Mouse (Mus musculus): ENCODE results near the gene Rdh5. TPM values are rescaled to one million over a fixed set of nuclear protein-coding genes. Genes with fewer than 3 reads are reported as not detected.

Gene Rdh5
- polyA plus RNA-seq, 1 experiment from 2014 or later: 12.3 TPM

- Histone ChIP-seq H3K27me3 (replicated peaks; ENCODE audit: control insufficient read depth, insufficient read depth, low read length) (peaks cover 46% of the 10 kb centered on the region), H3K9me3 (ENCODE audit: control insufficient read depth, low read length) (no peaks in the 10 kb centered on the region), H3K27ac (ENCODE audit: low read length) (no peak overlapping the region), H3K4me3 (replicated peaks; ENCODE audit: low read length) (peak overlapping the region; percentile 49), H3K4me2 (ENCODE audit: low read length) (peak overlapping the region; percentile 82), H3K9ac (replicated peaks; ENCODE audit: low read depth, low read length) (peak overlapping the region; percentile 50), H3K36me3 (ENCODE audit: control insufficient read depth, insufficient read depth) (no peaks in the 10 kb centered on the region), H3K4me1 (replicated peaks; ENCODE audit: control insufficient read depth, insufficient read depth, low read length) (peaks cover 12% of the 10 kb centered on the region)
- WGBS: 2% methylated on average over 21 of the region's 21 CpGs
- ATAC-seq: 0 out of 2 replicates have a peak, but pooled peaks have one; percentile 37
Measured at GRCm38 (mm10) chr10:128933976-128934721, 11.5 kb upstream of the Rdh5 start.

- Histone ChIP-seq H3K27ac (ENCODE audit: low read length) (no peak within 1 kb of the TSS), H3K27me3 (replicated peaks; ENCODE audit: control insufficient read depth, insufficient read depth, low read length) (peaks cover 50% of the 10 kb centered on the region)
- ATAC-seq: peak; percentile 88
Measured at GRCm38 (mm10) chr10:128933574-128933973, 10.9 kb upstream of the Rdh5 start, which contains the start of gene Itga7. Itga7 (plus strand) TSS chr10:128933818.

GRCm38 (mm10) chr10:128931441-128931840 is 8.8 kb upstream of the Rdh5 start:
- Histone ChIP-seq H3K4me3 (replicated peaks; ENCODE audit: low read length) (no peak overlapping the region), H3K36me3 (ENCODE audit: control insufficient read depth, insufficient read depth) (no peaks in the 10 kb centered on the region), H3K9ac (replicated peaks; ENCODE audit: low read depth, low read length) (no peak overlapping the region), H3K4me2 (ENCODE audit: low read length) (no peak overlapping the region), H3K4me1 (replicated peaks; ENCODE audit: control insufficient read depth, insufficient read depth, low read length) (peaks cover 18% of the 10 kb centered on the region), H3K9me3 (ENCODE audit: control insufficient read depth, low read length) (no peaks in the 10 kb centered on the region), H3K27ac (ENCODE audit: low read length) (no peak overlapping the region), H3K27me3 (replicated peaks; ENCODE audit: control insufficient read depth, insufficient read depth, low read length) (peaks cover 50% of the 10 kb centered on the region)
- ATAC-seq: no peak
- WGBS: 78% methylated on average over 2 of the region's 2 CpGs

More at GRCm38 (mm10) chr10:128933574-128933973, 10.9 kb upstream of the Rdh5 start, which contains the start of gene Itga7:
- no peaks in the 10 kb centered on the region for H3K36me3 ChIP-seq (ENCODE audit: control insufficient read depth, insufficient read depth)
- H3K4me3 ChIP-seq (replicated peaks; ENCODE audit: low read length): peak within 1 kb of the TSS; percentile 49
- H3K4me2 ChIP-seq (ENCODE audit: low read length): peak within 1 kb of the TSS; percentile 82
- peaks cover 12% of the 10 kb centered on the region for H3K4me1 ChIP-seq (replicated peaks; ENCODE audit: control insufficient read depth, insufficient read depth, low read length)
- H3K9ac ChIP-seq (replicated peaks; ENCODE audit: low read depth, low read length): peak within 1 kb of the TSS; percentile 50
- WGBS: 2% methylated on average over 25 of the region's 26 CpGs
- H3K9me3 ChIP-seq (ENCODE audit: control insufficient read depth, low read length): no peaks in the 10 kb centered on the region

DNA sequence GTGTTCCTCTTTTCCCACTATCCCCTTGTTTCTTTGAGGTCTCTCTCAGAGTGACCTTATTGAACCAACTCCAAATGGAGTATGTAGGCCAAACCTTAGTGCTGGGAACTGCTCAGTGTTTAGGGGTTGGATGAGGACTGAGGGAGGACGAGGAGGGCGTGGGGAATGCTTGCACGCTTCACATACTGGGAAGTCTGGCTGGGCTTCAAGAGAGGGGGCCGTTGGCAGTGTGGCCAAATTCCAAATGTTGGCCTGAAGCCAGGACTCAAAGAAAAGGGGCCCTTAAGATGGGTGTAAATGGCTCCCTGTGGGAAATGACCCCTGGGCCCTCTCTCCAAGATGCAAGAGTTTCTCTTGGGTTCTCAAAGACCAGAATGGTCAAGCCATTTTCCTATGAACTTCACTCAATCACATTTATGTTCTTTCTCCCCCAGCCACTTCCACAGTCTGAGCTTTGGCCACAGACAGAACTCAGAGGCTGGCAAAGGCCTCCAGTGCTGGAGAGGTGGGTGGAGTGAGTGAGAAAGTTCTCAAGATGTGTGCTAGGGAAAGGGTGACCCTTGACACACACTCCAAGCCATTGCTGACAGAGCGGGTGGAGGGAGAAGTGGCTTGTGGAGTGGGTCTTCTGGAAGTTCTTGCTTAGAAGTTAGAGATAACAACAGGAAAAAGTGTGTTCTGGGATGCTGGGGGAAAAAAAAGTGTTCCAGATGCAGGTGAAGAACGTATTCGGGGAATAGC is 7.1 kb upstream of the Rdh5 start:
- ATAC-seq: no peak
- H3K36me3 ChIP-seq (ENCODE audit: control insufficient read depth, insufficient read depth): no peaks in the 10 kb centered on the region
- WGBS: 48% methylated on average over 7 of the region's 7 CpGs
- H3K9ac ChIP-seq (replicated peaks; ENCODE audit: low read depth, low read length): no peak overlapping the region
- H3K4me1 ChIP-seq (replicated peaks; ENCODE audit: control insufficient read depth, insufficient read depth, low read length): peaks cover 18% of the 10 kb centered on the region
- H3K9me3 ChIP-seq (ENCODE audit: control insufficient read depth, low read length): no peaks in the 10 kb centered on the region
- H3K27me3 ChIP-seq (replicated peaks; ENCODE audit: control insufficient read depth, insufficient read depth, low read length): peaks cover 34% of the 10 kb centered on the region
- H3K27ac ChIP-seq (ENCODE audit: low read length): no peak overlapping the region
- H3K4me2 ChIP-seq (ENCODE audit: low read length): no peak overlapping the region
- no peak overlapping the region for H3K4me3 ChIP-seq (replicated peaks; ENCODE audit: low read length)

DNA sequence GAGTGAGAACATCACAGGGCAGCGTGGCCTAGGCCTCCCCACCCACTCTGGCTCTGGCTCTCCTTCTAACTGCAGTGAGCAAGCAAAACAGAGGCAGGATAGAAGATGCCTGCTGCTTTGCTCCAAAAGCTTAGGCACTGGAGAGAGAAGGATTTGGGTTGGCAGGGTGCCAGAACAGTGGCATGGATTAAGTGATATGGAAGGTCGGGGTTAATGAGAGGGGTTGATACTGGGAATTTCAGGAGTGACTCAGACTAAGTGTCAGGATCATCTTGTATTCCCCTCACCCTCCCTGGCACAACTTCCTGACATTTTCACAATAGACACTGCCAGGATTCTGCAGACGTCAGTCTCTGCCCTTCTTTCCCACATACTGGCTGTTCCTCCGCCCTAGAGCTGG is 5.7 kb upstream of the Rdh5 start:
- H3K36me3 ChIP-seq (ENCODE audit: control insufficient read depth, insufficient read depth): no peaks in the 10 kb centered on the region
- no peak overlapping the region for H3K4me3 ChIP-seq (replicated peaks; ENCODE audit: low read length)
- whole genome bisulfite sequencing: 13% methylated on average over 4 of the region's 4 CpGs
- peaks cover 24% of the 10 kb centered on the region for H3K27me3 ChIP-seq (replicated peaks; ENCODE audit: control insufficient read depth, insufficient read depth, low read length)
- no peak overlapping the region for H3K9ac ChIP-seq (replicated peaks; ENCODE audit: low read depth, low read length)
- no peaks in the 10 kb centered on the region for H3K9me3 ChIP-seq (ENCODE audit: control insufficient read depth, low read length)
- H3K4me2 ChIP-seq (ENCODE audit: low read length): no peak overlapping the region
- H3K27ac ChIP-seq (ENCODE audit: low read length): no peak overlapping the region
- H3K4me1 ChIP-seq (replicated peaks; ENCODE audit: control insufficient read depth, insufficient read depth, low read length): peaks cover 15% of the 10 kb centered on the region
- ATAC-seq: 0 out of 2 replicates have a peak, but pooled peaks have one; percentile 13

GRCm38 (mm10) chr10:128923935-128924334 is 1.2 kb upstream of the Rdh5 start, which contains the start of gene Bloc1s1:
Bloc1s1 (minus strand) TSS chr10:128924035.
- Histone ChIP-seq H3K9ac (replicated peaks; ENCODE audit: low read depth, low read length) (peak within 1 kb of the TSS; percentile 71), H3K27ac (ENCODE audit: low read length) (peak within 1 kb of the TSS; percentile 89), H3K27me3 (replicated peaks; ENCODE audit: control insufficient read depth, insufficient read depth, low read length) (peaks cover 4% of the 10 kb centered on the region; the same call in 1 of the 2 replicates), H3K4me3 (replicated peaks; ENCODE audit: low read length) (peak within 1 kb of the TSS; percentile 60), H3K4me1 (replicated peaks; ENCODE audit: control insufficient read depth, insufficient read depth, low read length) (peaks cover 28% of the 10 kb centered on the region), H3K4me2 (ENCODE audit: low read length) (peak within 1 kb of the TSS; percentile 81), H3K9me3 (ENCODE audit: control insufficient read depth, low read length) (no peaks in the 10 kb centered on the region), H3K36me3 (ENCODE audit: control insufficient read depth, insufficient read depth) (no peaks in the 10 kb centered on the region)
- 64% methylated on average over 9 of the region's 9 CpGs for WGBS
- ATAC-seq: no peak

DNA sequence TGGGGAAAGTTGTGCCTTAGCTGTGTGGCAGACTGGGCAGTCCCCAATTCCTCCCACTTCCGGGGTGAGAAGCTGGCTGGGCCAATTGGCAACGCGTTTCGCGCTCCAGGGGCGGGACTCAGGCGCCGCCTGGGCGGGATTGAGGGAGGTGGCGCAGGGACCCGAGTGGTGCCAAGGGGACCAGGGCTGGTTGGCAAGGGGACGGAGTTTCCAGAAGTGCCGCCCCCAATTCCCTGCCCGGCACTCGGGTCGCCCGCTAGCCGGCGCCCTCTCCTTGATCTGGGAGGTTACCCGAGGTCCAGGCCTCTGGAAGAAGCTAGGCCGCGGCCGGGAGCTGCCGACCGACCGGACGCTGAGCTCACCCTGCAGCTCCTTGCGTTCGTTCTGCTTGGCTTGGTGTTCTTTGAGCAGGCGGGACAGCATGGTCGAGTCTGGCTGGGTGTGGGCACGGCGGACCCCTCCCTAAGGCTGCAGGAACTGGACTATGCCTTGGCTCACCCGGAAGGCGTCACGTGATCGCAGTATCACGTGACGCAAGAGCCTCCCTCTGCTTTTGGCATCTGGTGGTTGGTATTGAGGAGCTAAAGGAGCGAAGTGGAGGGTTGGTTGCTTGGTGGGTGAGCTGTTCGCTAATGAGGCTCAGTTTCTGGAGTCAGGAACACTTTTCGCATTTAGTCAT is 464 bp upstream of the Rdh5 start:
- Histone ChIP-seq H3K27me3 (replicated peaks; ENCODE audit: control insufficient read depth, insufficient read depth, low read length) (no peaks in the 10 kb centered on the region), H3K36me3 (ENCODE audit: control insufficient read depth, insufficient read depth) (no peaks in the 10 kb centered on the region), H3K4me2 (ENCODE audit: low read length) (peak overlapping the region; percentile 81), H3K27ac (ENCODE audit: low read length) (peak overlapping the region; percentile 89), H3K9me3 (ENCODE audit: control insufficient read depth, low read length) (no peaks in the 10 kb centered on the region), H3K9ac (replicated peaks; ENCODE audit: low read depth, low read length) (peak overlapping the region; percentile 71), H3K4me1 (replicated peaks; ENCODE audit: control insufficient read depth, insufficient read depth, low read length) (peaks cover 23% of the 10 kb centered on the region), H3K4me3 (replicated peaks; ENCODE audit: low read length) (peak overlapping the region; percentile 60)
- ATAC-seq: peak; percentile 98
- under 1% methylated on average over 42 of the region's 42 CpGs for WGBS

DNA sequence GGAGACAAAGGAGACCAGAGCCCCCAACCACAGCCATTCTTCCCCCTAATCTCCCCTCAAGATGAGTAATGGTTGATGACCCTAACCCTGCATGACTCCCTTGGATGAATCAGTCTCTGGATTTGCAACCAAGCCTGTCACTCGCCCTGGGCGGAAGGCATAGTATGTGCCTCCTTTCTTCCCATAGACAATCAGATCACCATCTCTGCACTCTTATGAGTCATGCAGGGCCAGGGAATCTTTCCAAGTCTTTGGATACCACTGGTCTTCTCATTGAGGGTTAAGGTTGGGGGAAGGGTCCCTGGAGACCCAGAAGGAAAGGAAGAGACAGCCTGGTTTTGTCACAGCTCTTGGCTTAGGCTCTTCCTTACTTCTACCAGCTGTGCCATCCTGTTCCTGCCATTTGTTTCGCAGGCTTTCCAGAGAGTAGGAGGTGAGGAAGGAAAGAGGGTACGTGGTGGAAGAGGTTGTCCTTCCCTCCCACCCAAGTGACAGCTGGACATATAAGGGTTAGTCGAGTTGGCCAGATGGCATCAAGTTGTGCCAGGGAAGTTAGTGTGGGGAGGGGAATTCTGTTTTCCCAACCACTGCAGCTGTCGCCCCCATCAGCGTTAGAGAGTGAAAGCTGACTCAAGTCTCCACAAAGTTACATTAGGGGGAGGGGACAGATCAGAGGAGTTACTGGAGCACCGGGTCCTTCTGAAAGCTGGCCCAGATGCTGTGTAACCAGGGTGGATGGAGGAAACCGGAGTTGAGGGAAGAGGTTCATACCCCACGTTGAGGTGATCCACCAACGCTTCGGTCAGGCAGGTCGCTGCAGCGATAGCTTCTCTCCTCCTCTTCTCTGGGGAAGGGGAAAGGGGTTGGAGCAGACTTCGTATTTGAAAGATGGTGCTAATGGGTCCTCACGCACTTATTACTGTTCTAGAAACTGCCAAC is 536 bp downstream of the Rdh5 start:
- H3K27ac ChIP-seq (ENCODE audit: low read length): peak overlapping the region; percentile 14; the same call in 1 of the 2 replicates
- peak overlapping the region; percentile 81 for H3K4me2 ChIP-seq (ENCODE audit: low read length)
- WGBS: 71% methylated on average over 16 of the region's 16 CpGs
- no peaks in the 10 kb centered on the region for H3K9me3 ChIP-seq (ENCODE audit: control insufficient read depth, low read length)
- no peaks in the 10 kb centered on the region for H3K27me3 ChIP-seq (replicated peaks; ENCODE audit: control insufficient read depth, insufficient read depth, low read length)
- peak overlapping the region; percentile 60 for H3K4me3 ChIP-seq (replicated peaks; ENCODE audit: low read length)
- ATAC-seq: no peak
- H3K36me3 ChIP-seq (ENCODE audit: control insufficient read depth, insufficient read depth): no peaks in the 10 kb centered on the region
- peaks cover 22% of the 10 kb centered on the region for H3K4me1 ChIP-seq (replicated peaks; ENCODE audit: control insufficient read depth, insufficient read depth, low read length)
- peak overlapping the region; percentile 71; the same call in 1 of the 2 replicates for H3K9ac ChIP-seq (replicated peaks; ENCODE audit: low read depth, low read length)

Data from forebrain, embryonic 16.5 days (tissue).